Mouse (Mus musculus) C2C12 (cell line): ENCODE measurements around the gene Wapl.

ENCODE experiments used
- CEBPB ChIP-seq: IDR thresholded peaks from one replicate; pipeline ENCODE4 v1.6.1; 2011; ENCODE audit warnings: low read depth, mild to moderate bottlenecking, control low read depth, moderate library complexity
- CTCF ChIP-seq: IDR thresholded peaks from one replicate; pipeline ENCODE4 v1.5.1; 2011; ENCODE audit not compliant: control insufficient read depth, insufficient read depth, insufficient read length
- FOSL1 ChIP-seq: IDR thresholded peaks from one replicate; pipeline ENCODE4 v1.8.0; 2011; ENCODE audit warnings: mild to moderate bottlenecking, low read length; ENCODE audit not compliant: poor library complexity, insufficient read depth, severe bottlenecking
- MYOD1 ChIP-seq: IDR thresholded peaks from one replicate; pipeline ENCODE4 v1.6.1; 2011; ENCODE audit warnings: low read depth; ENCODE audit not compliant: control insufficient read depth, insufficient read length
- MYOG ChIP-seq: IDR thresholded peaks from one replicate; pipeline ENCODE4 v1.6.1; 2011; ENCODE audit not compliant: control insufficient read depth, insufficient read length; ENCODE audit errors: extremely low read depth

GRCm38 (mm10) chr14:34697376-34697775, 23.6 kb downstream of the Wapl start:
- no peak for TF ChIP-seq CTCF
- no peak for TF ChIP-seq CEBPB
- no peak for TF ChIP-seq MYOG
- TF ChIP-seq MYOD1 = no peak
- TF ChIP-seq FOSL1 = no peak
